15 mouse cellular contexts compared by ENCODE assay signal in genomic region chr9:46083490-46083893, GRCm38 (mm10).
DNase-seq lines count a peak whose midpoint lies in the region.
"Had no signal": no experiment of that assay in that cellular context is flagged by ENCODE, and none has a peak within 500 bp of the region (broad histone marks: within the 10 kb centered on the region; RNA-seq: fewer than 3 reads in every experiment).

No protein-coding gene starts in this region.

- 93% methylated on average over 7 of the region's 7 CpGs for WGBS in midbrain, embryonic 10.5 days

- H3K36me3 ChIP-seq in midbrain, embryonic 10.5 days: no peaks in the 10 kb centered on the region
- H3K36me3 ChIP-seq: embryonic facial prominence, embryonic 15.5 days; limb, embryonic 15.5 days; neural tube, embryonic 12.5 days had no signal

- H3K4me3 ChIP-seq in midbrain, embryonic 10.5 days: no peak overlapping the region
- H3K4me3 ChIP-seq: embryonic facial prominence, embryonic 15.5 days; limb, embryonic 15.5 days; neural tube, embryonic 12.5 days had no signal

- H3K27ac ChIP-seq in midbrain, embryonic 10.5 days (replicated peaks): no peak overlapping the region
- H3K27ac ChIP-seq: embryonic facial prominence, embryonic 15.5 days; limb, embryonic 15.5 days; neural tube, embryonic 12.5 days had no signal

- no peaks in the 10 kb centered on the region for H3K27me3 ChIP-seq in midbrain, embryonic 10.5 days (ENCODE audit: low read depth, poor library complexity, severe bottlenecking)
- H3K27me3 ChIP-seq: embryonic facial prominence, embryonic 15.5 days; limb, embryonic 15.5 days; neural tube, embryonic 12.5 days had no signal

- no peaks in the 10 kb centered on the region for H3K9me3 ChIP-seq in midbrain, embryonic 10.5 days (replicated peaks)
- H3K9me3 ChIP-seq: embryonic facial prominence, embryonic 15.5 days; limb, embryonic 15.5 days; neural tube, embryonic 12.5 days had no signal

- peaks cover 18% of the 10 kb centered on the region for H3K4me1 ChIP-seq in midbrain, embryonic 10.5 days
- H3K4me1 ChIP-seq: neural tube, embryonic 12.5 days had no signal

- peak; percentile 72 for DNase-seq in frontal cortex, adult 2 months (ENCODE audit: extremely low spot score in 1 of 2, low spot score in 1 of 2)
- DNase-seq in frontal cortex, postnatal 25 days (ENCODE audit: low spot score in 2 of 2): no peak
- peak; percentile 75 for DNase-seq in 3T3-L1 (ENCODE audit: low read depth, low spot score)
- peak; percentile 65 for DNase-seq in NIH3T3 (ENCODE audit: low read depth)
- DNase-seq in induced T-regulatory cell, adult 2 months (ENCODE audit: low read depth): peak; percentile 73
- DNase-seq in neural tube, embryonic 10.5 days (ENCODE audit: extremely low spot score, low spot score): no peak
- DNase-seq in midbrain, embryonic 10.5 days (ENCODE audit: low spot score): no peak
- no peak for DNase-seq in gastrocnemius, postnatal 25 days
- DNase-seq: cerebellum, postnatal 36 days; heart, postnatal 10 days; kidney, adult 2 months; lung, embryonic 14.5 days had no signal

Comparison
In these comparisons a context has a peak if more than half of its experiments do, and no peak if none do; other contexts are left out.
1. DNase-seq: peak in frontal cortex, adult 2 months (2 of 2), 3T3-L1 (single experiment), NIH3T3 (single experiment) and induced T-regulatory cell, adult 2 months (single experiment); none in frontal cortex, postnatal 25 days (0 of 2), neural tube, embryonic 10.5 days (single experiment), midbrain, embryonic 10.5 days (single experiment) and gastrocnemius, postnatal 25 days (single experiment).